Mouse (Mus musculus): ENCODE data around the gene Slc37a2. TPM values are rescaled to one million over a fixed set of nuclear protein-coding genes. Genes with fewer than 3 reads are reported as not detected.
A peak's percentile ranks its signal among the peaks of the same experiment; 100 is the strongest.
"Not testable (repeated sequence)": the region's sequence is repeated elsewhere in the genome, so short reads cannot be mapped to it uniquely, and the experiment has no call there.

Slc37a2 gene
- 2.2 and 2.4 TPM in 2 replicates for polyA plus RNA-seq (2015; fragmentation: Nextera tagmentation; extraction: Ambion mirVana)

- no peak within 1 kb of the TSS for H3K27ac ChIP-seq
- ATAC-seq (ENCODE audit: insufficient read depth, low FRiP score, low read depth), result peak; percentile 75
Observed at GRCm38 (mm10) chr9:37255149-37255888, at the start of gene Slc37a2. TSS of gene Slc37a2 (minus strand) at chr9:37255738.

GRCm38 (mm10) chr9:37301720-37302119 lies 46.2 kb upstream of the Slc37a2 start:
- Histone ChIP-seq H3K27ac (no peak overlapping the region), H3K4me1 (no peaks in the 10 kb centered on the region), H3K4me2 (no peak overlapping the region), H3K36me3 (no peaks in the 10 kb centered on the region), H3K9ac (no peak overlapping the region), H3K9me3 (no peaks in the 10 kb centered on the region), H3K4me3 (replicated peaks) (no peak overlapping the region), H3K27me3 (replicated peaks) (no peaks in the 10 kb centered on the region)
- WGBS, result 86% methylated on average over 1 of the region's 1 CpGs
- no peak for ATAC-seq (ENCODE audit: insufficient read depth, low FRiP score, low read depth)

More at GRCm38 (mm10) chr9:37255149-37255888, at the start of gene Slc37a2:
- no peaks in the 10 kb centered on the region for H3K27me3 ChIP-seq (replicated peaks)
- no peaks in the 10 kb centered on the region for H3K4me1 ChIP-seq
- no peaks in the 10 kb centered on the region for H3K36me3 ChIP-seq
- H3K4me2 ChIP-seq, result peak within 1 kb of the TSS; percentile 84
- H3K9ac ChIP-seq, result no peak within 1 kb of the TSS
- WGBS, result 2% methylated on average over 38 of the region's 38 CpGs
- no peaks in the 10 kb centered on the region for H3K9me3 ChIP-seq
- peak within 1 kb of the TSS; percentile 42 for H3K4me3 ChIP-seq (replicated peaks)

DNA sequence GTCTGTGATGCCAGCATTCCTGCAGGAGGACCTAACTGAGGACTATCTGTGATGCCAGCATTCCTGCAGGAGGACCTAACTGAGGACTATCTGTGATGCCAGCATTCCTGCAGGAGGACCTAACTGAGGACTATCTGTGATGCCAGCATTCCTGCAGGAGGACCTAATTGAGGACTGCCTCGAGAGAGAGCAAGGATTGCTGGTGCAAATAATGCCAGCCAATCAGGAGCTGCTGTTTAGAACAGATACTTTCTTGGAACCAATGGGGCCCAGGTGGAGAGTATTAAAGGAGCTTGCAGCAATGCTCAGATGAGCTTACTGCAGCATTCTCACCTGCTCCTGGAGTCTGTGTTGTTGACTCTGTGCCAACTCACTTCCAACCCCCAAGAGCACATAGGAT lies 45.0 kb upstream of the Slc37a2 start:
- not testable (repeated sequence) for H3K27ac ChIP-seq; ATAC-seq (ENCODE audit: insufficient read depth, low FRiP score, low read depth); H3K9me3 ChIP-seq; H3K4me2 ChIP-seq; H3K36me3 ChIP-seq; H3K9ac ChIP-seq; H3K4me3 ChIP-seq (replicated peaks); H3K4me1 ChIP-seq; H3K27me3 ChIP-seq (replicated peaks)
- WGBS, result 69% methylated on average over 1 of the region's 1 CpGs

DNA sequence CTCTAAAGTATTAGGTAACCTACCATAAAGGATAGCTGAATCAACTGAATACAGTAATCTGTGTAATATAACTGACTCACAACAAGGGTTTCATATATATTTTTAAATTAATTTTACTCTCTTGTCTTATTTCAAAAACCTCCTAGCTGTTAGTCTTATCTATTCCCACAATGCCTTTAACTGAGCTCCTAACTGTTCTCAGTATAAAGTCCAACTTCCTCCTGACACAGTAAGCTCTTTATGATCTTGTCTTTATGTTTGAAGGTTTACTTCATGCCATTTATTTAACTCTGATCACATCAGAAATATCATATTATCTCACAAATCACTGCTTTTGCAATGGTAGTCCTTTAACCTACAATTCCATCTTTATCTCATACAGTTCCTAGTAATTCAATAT lies 40.0 kb upstream of the Slc37a2 start:
- H3K9ac ChIP-seq, result no peak overlapping the region
- no peak for ATAC-seq (ENCODE audit: insufficient read depth, low FRiP score, low read depth)

DNA sequence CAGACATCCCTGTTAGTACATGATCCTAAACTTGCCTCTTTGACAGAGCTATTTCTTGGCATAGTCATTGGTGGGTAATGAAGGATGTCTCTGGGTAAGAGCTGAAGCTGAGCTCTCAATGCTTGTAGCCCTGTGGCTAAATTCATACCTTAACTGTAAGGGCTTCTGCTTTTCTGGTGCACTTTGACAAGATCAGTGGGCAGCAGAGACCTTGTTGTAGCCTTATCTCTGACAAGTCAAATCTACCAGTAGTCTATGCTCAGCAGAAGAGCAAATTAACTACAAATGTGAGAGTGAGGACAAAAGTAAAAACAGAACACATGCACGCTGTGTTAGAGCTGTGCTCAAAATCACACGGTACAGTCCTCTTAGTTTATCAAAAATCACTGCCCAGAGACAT lies 11.1 kb upstream of the Slc37a2 start:
- Histone ChIP-seq H3K9ac (no peak overlapping the region), H3K4me1 (no peaks in the 10 kb centered on the region), H3K27ac (no peak overlapping the region), H3K4me3 (replicated peaks) (no peak overlapping the region), H3K36me3 (no peaks in the 10 kb centered on the region), H3K27me3 (replicated peaks) (no peaks in the 10 kb centered on the region), H3K4me2 (no peak overlapping the region), H3K9me3 (no peaks in the 10 kb centered on the region)
- ATAC-seq (ENCODE audit: insufficient read depth, low FRiP score, low read depth), result no peak
- 86% methylated on average over 2 of the region's 2 CpGs for WGBS

More for the DNA sequence above, 40.0 kb upstream of the Slc37a2 start:
- H3K4me1 ChIP-seq, result no peaks in the 10 kb centered on the region
- no peaks in the 10 kb centered on the region for H3K36me3 ChIP-seq
- no peaks in the 10 kb centered on the region for H3K27me3 ChIP-seq (replicated peaks)
- no peaks in the 10 kb centered on the region for H3K9me3 ChIP-seq
- H3K4me3 ChIP-seq (replicated peaks), result no peak overlapping the region
- no peak overlapping the region for H3K27ac ChIP-seq
- H3K4me2 ChIP-seq, result no peak overlapping the region

- Histone ChIP-seq H3K36me3 (no peaks in the 10 kb centered on the region), H3K4me1 (no peaks in the 10 kb centered on the region), H3K4me2 (peak overlapping the region; percentile 84), H3K4me3 (replicated peaks) (peak overlapping the region; percentile 42; the same call in 1 of the 2 replicates), H3K27me3 (replicated peaks) (no peaks in the 10 kb centered on the region), H3K9ac (no peak overlapping the region), H3K27ac (no peak overlapping the region), H3K9me3 (no peaks in the 10 kb centered on the region)
- 27% methylated on average over 7 of the region's 7 CpGs for WGBS
- peak; percentile 40; the same call in 1 of the 2 replicates for ATAC-seq (ENCODE audit: insufficient read depth, low FRiP score, low read depth)
Observed at GRCm38 (mm10) chr9:37255889-37256225, 319 bp upstream of the Slc37a2 start.

- Histone ChIP-seq H3K27ac (no peak overlapping the region), H3K27me3 (replicated peaks) (no peaks in the 10 kb centered on the region), H3K9me3 (no peaks in the 10 kb centered on the region), H3K4me3 (replicated peaks) (peak overlapping the region; percentile 42), H3K4me2 (peak overlapping the region; percentile 84), H3K9ac (no peak overlapping the region), H3K4me1 (no peaks in the 10 kb centered on the region), H3K36me3 (no peaks in the 10 kb centered on the region)
- WGBS, result 23% methylated on average over 6 of the region's 6 CpGs
- no peak for ATAC-seq (ENCODE audit: insufficient read depth, low FRiP score, low read depth)
Observed at GRCm38 (mm10) chr9:37254531-37255110, 917 bp downstream of the Slc37a2 start.

- Histone ChIP-seq H3K4me2 (no peak overlapping the region), H3K9ac (no peak overlapping the region), H3K9me3 (no peaks in the 10 kb centered on the region), H3K4me3 (replicated peaks) (no peak overlapping the region), H3K27ac (no peak overlapping the region), H3K27me3 (replicated peaks) (no peaks in the 10 kb centered on the region), H3K4me1 (0 out of 2 replicates have a peak, but pooled peaks cover 6% of the 10 kb centered on the region), H3K36me3 (no peaks in the 10 kb centered on the region)
- WGBS, result 77% methylated on average over 6 of the region's 6 CpGs
- no peak for ATAC-seq (ENCODE audit: insufficient read depth, low FRiP score, low read depth)
Observed at GRCm38 (mm10) chr9:37250631-37251030, 4.9 kb downstream of the Slc37a2 start.

GRCm38 (mm10) chr9:37249976-37250375 lies 5.6 kb downstream of the Slc37a2 start:
- H3K4me1 ChIP-seq, result 0 out of 2 replicates have a peak, but pooled peaks cover 6% of the 10 kb centered on the region
- WGBS, result 80% methylated on average over 3 of the region's 3 CpGs
- no peak for ATAC-seq (ENCODE audit: insufficient read depth, low FRiP score, low read depth)
- H3K27me3 ChIP-seq (replicated peaks), result no peaks in the 10 kb centered on the region
- H3K4me3 ChIP-seq (replicated peaks), result no peak overlapping the region
- H3K36me3 ChIP-seq, result no peaks in the 10 kb centered on the region
- no peak overlapping the region for H3K27ac ChIP-seq
- H3K4me2 ChIP-seq, result no peak overlapping the region
- H3K9ac ChIP-seq, result no peak overlapping the region
- no peaks in the 10 kb centered on the region for H3K9me3 ChIP-seq

DNA sequence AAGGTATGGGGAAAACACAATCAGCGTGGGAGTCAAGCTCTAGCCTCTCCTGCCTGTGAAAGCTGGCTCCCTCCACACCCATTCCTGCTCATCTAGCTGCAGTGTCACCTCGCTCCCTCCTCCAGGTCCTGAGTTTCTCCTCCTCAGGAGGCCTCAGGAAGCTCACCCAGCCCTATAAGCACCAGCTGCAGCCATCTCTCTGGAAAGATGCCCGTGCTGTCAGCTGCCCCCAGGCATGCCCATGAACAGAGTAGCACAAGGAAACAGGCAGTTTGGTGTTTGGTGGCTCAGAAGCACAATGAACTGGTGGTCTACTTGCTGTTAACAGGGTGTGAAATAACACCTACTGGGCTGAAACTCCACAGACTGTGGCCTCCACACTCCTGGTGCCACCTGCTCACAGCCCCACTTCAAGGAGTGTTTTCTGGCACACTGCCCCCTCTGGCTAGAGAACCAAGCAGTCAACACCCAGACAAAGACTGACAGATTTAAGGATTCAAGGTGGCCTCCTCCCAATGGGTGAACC lies 7.1 kb downstream of the Slc37a2 start:
- H3K27me3 ChIP-seq (replicated peaks), result no peaks in the 10 kb centered on the region
- no peak overlapping the region for H3K9ac ChIP-seq
- no peak for ATAC-seq (ENCODE audit: insufficient read depth, low FRiP score, low read depth)
- no peak overlapping the region for H3K27ac ChIP-seq
- WGBS, result 49% methylated on average over 3 of the region's 3 CpGs
- no peak overlapping the region for H3K4me3 ChIP-seq (replicated peaks)
- H3K9me3 ChIP-seq, result no peaks in the 10 kb centered on the region
- H3K36me3 ChIP-seq, result no peaks in the 10 kb centered on the region
- H3K4me1 ChIP-seq, result 0 out of 2 replicates have a peak, but pooled peaks cover 6% of the 10 kb centered on the region
- no peak overlapping the region for H3K4me2 ChIP-seq

DNA sequence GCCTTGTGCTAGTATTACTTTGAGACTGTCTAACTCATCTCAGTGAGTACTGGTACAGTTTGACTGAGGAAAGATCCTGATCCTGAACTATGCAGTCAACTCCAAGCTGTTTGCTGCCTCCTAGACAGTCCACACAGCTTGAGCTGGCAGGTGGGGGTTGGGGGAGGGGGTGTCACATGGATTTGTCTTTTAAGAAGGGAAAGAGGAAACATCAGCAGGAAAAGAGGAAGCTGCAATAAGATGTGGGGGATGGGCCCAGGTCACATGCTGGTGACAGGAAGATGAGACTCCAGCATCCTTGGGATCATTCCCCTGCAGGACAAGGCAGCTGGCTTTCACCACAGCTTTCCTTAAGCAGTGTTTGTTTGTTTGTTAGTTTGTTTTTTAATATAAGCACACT lies 8.1 kb downstream of the Slc37a2 start:
- no peak overlapping the region for H3K4me2 ChIP-seq
- no peaks in the 10 kb centered on the region for H3K27me3 ChIP-seq (replicated peaks)

GRCm38 (mm10) chr9:37245810-37246209 lies 9.7 kb downstream of the Slc37a2 start:
- no peaks in the 10 kb centered on the region for H3K9me3 ChIP-seq
- H3K36me3 ChIP-seq, result no peaks in the 10 kb centered on the region
- H3K4me3 ChIP-seq (replicated peaks), result no peak overlapping the region
- 0 out of 2 replicates have a peak, but pooled peaks cover 6% of the 10 kb centered on the region for H3K4me1 ChIP-seq
- 82% methylated on average over 1 of the region's 1 CpGs for WGBS
- no peak overlapping the region for H3K9ac ChIP-seq
- H3K27ac ChIP-seq, result no peak overlapping the region
- H3K4me2 ChIP-seq, result no peak overlapping the region
- H3K27me3 ChIP-seq (replicated peaks), result no peaks in the 10 kb centered on the region
- no peak for ATAC-seq (ENCODE audit: insufficient read depth, low FRiP score, low read depth)

More for the DNA sequence above, 8.1 kb downstream of the Slc37a2 start:
- no peak overlapping the region for H3K4me3 ChIP-seq (replicated peaks)
- no peaks in the 10 kb centered on the region for H3K9me3 ChIP-seq
- no peak overlapping the region for H3K27ac ChIP-seq
- H3K9ac ChIP-seq, result no peak overlapping the region
- 0 out of 2 replicates have a peak, but pooled peaks cover 6% of the 10 kb centered on the region for H3K4me1 ChIP-seq
- no peak for ATAC-seq (ENCODE audit: insufficient read depth, low FRiP score, low read depth)
- H3K36me3 ChIP-seq, result no peaks in the 10 kb centered on the region
